Mouse (Mus musculus): ENCODE results near the gene Trappc10. TPM values are rescaled to one million over a fixed set of nuclear protein-coding genes. Genes with fewer than 3 reads are reported as not detected.
A peak's percentile ranks its signal among the peaks of the same experiment; 100 is the strongest.
"Not testable (repeated sequence)": the region's sequence is repeated elsewhere in the genome, so short reads cannot be mapped to it uniquely, and the experiment has no call there.

The Trappc10 gene
- total RNA-seq, 2 experiments from 2014 or later, result 44.3 to 53.2 TPM

DNA sequence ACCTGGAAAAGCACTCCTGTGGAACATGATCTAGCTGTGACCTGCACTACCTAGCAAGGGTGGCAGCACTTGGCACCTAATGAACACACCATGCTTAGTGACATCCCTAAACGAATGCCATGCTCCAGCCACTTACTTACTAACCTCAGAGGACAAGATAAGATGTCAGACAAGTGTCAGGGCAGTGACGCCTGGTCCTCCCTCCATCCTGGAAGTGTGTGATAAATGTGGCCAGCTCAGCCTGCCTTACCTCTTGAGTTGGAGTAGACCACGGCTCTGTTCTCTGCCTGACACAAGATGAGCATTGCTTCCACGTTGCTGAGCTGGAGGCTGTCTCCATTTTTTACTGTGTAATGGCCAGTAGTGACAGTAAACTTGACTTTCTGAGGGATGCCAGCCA is 43.3 kb downstream of the Trappc10 start:
- no peak for DNase-seq

GRCm38 (mm10) chr10:78192933-78193332 is 51.5 kb downstream of the Trappc10 start:
- DNase-seq, result no peak

- DNase-seq, result not testable (repeated sequence)
These were observed 58.4 kb downstream of the Trappc10 start for GRCm38 (mm10) chr10:78186076-78186475.

DNA sequence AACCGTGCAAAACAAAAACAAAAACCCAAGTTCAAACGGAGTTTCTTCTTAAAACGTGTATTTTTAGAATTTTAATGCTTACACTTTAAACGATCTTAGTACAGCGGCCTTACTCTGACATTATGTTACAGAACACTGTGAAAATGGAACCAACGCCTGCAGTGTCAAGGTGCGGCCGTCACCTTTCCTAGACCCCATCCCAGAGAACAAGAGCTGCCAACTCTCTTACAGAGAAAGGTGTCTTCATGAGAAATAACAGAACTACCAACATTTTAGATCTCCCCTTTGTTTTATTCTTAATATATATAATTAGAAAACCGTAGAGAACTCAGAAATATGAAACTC is 59.1 kb downstream of the Trappc10 start:
- no peak for DNase-seq

- DNase-seq, result peak; percentile 94
These were observed 59.7 kb downstream of the Trappc10 start, which contains the start of gene Pwp2 for GRCm38 (mm10) chr10:78184531-78185380. Pwp2 (minus strand) TSS chr10:78185149.

DNA sequence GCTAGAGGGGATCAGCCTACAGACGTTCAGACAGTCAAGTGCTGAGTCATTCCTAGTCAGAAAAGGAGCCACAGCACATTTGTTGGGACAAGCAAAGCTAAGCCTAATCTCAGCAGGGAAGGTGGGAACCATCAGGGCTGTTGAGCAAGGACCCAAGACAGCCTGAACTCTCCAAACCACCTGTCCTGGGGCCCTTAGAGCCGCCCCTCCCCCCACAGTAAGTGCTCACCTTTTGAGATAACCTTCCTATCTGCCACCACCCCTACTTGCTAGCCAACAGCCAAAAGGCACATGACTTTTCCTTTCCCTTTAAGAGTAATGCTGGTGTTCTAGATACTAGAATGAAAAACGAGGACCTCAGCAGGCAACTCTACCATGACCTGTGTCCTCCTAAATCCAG is 60.9 kb downstream of the Trappc10 start:
- no peak for DNase-seq

DNA sequence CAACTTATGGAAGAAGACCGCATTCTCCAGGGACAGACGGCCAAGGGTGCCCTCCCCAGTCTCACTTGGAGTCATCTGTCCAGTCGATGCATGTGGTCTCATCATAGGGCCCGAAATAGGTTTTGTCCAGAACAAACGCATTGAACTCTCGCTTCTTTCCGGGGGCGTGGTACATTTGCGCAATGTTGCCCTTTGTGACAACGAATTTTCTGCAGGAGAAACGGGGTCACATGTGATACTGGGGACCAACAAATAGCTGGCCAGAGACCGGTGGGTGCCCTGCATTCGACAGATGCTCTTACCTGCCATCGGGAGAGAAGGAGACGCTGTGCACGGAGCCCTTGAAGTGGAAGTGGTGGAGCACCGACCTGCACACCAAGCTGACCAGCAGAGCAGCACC is 62.1 kb downstream of the Trappc10 start:
- no peak for DNase-seq

DNA sequence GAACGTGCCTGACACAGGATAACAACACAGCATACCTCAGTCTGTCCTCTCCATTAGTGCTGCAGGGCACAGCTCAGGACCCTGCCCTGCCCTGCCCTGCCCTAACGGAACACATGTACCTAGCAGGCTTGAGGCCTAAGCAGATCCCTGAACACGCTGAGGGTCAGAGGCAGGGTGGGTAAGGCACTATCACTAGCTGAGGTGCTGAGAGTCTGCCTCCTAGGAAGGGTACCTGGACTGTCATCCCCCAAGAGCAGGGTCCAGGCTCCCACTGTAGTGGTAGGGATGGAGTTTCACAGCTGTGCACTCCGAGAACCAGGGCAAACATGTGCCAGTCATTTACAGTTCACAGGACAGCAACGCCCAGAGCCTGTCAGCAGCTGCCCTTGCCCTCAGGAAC is 70.0 kb downstream of the Trappc10 start:
- no peak for DNase-seq

GRCm38 (mm10) chr10:78171581-78171980 is 72.9 kb downstream of the Trappc10 start:
- no peak for DNase-seq

GRCm38 (mm10) chr10:78171057-78171456 is 73.4 kb downstream of the Trappc10 start:
- no peak for DNase-seq

DNA sequence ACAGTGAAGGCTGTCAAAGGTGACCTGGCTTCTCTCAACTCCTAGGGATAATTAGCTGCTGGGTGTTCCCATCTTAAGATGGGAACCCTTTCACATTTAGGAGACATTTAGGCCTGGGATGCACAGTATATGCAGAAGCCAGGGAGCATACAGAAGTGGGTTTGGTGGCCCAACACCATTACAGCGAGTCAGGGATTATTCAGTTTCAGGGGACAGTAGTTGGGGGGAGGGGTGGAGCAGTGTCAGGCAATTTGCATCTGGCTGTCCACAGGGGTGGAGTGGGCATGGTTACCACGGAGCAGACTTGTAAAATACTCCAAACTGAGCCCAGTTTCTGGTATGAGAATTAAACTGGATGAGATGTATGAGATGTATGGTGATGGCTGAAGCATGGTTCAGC is 74.0 kb downstream of the Trappc10 start:
- no peak for DNase-seq

GRCm38 (mm10) chr10:78169281-78170042 is 75.0 kb downstream of the Trappc10 start, which contains the start of gene D10Jhu81e:
D10Jhu81e (minus strand) TSS chr10:78169782.
- peak; percentile 100 for DNase-seq

DNA sequence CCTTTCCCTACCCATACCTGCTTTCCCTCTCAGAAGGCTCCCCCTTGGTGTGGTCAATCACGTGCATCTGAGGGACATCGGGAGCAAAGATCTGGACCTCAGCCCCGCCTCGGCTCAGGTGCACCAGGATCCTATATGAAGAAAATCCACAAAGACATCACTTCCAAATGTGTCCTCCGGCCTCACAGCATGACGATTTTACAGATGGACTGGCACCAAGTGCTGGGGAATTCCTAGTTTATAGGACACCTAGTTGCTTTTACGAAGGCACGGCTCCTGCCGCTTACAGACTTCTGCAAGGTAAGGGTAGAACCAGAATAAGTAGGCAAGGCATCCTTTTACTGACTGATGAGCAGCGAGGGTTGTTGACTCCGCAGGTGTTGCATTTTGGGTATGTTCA is 75.6 kb downstream of the Trappc10 start:
- no peak for DNase-seq

DNA sequence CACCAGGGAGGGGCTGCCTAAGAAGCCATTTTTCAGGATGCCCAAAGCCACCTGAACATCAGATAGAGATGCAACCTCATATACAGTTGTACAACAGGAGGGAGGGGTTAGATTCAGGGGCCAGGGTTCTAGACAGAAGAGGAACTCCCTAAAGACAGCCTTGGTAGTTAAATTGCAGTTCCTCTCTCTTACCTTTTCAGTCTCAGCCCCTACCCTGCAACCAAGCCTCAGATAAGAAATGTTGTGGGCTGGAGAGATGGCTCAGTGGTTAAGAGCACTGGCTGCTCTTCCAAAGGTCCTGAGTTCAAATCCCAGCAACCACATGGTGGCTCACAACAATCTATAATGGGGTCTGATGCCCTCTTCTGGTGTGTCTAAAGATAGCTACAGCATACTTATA is 76.7 kb downstream of the Trappc10 start:
- no peak for DNase-seq

DNA sequence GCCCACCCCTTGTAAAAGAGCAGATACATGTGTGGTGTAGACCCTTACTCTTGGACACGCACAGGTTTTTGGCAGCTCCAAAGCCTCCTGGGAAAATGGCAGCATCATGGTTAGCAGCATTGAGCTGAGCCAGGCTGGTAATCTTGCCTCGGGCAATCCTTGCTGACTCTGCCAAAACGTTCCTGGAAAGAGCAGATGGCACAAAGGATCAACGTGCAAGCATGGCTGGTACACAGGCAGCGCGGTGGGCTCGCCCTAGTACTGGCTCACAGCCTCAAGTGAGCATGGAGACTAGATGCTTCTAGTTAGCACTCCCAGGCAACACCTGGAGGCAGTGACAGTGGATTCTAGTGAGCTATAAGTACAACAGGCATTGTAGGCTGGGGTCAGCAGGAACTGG is 77.1 kb downstream of the Trappc10 start:
- no peak for DNase-seq

DNA sequence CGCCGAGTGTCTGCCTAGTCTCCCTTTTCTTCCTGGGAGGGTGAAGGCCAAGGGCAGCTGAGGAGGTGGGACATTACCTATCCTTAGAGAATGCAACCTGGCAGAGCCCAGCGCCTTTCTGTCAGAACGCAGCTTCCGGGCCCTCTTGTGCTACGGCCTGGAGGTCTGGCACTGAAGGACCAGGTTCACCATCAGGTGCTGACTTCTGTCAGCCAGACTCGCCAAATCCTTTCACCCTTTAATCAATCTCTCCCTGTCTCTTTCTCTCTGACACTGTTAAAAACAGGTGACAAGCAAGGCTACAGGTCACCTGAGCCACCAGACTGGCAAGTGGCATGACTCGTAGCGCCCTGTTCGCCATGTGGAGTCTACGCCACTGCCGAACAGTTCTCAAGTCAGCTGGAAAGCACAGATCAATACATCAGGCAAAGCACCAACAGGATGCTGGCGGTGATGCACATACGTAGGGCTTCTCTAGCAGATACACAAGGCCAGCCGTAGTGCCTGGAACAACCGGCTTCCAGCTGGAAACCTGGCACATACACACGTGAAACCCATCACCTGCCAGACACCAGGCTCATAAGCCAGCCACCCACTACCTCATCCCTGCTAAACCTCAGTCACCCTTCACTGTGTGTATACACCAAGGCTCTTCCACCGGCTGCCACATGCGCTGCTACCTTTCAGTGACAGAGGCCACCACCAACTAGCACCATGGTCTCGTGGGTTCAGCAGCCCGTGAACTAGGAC is 79.0 kb downstream of the Trappc10 start:
- no peak for DNase-seq

GRCm38 (mm10) chr10:78164786-78165185 is 79.7 kb downstream of the Trappc10 start:
- no peak for DNase-seq

DNA sequence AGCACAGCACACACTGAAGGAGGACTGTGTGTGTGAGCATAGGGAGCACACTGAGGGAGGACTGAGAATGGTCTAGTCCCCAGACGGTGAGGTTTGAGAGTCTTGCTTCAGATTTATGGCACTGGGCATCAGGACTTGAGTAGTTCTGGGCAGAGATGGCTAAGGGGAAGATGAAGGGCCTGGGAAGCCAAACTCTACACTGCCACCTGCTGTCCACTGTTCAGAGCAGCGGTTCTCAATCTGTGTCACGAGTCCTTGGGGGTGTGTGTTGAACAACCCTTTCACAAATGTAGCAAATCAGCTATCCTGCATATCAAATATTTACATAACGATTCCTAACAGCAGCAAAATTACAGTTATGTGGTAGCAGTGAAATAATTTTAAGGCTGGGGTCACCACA is 80.5 kb downstream of the Trappc10 start:
- peak; percentile 81 for DNase-seq

DNA sequence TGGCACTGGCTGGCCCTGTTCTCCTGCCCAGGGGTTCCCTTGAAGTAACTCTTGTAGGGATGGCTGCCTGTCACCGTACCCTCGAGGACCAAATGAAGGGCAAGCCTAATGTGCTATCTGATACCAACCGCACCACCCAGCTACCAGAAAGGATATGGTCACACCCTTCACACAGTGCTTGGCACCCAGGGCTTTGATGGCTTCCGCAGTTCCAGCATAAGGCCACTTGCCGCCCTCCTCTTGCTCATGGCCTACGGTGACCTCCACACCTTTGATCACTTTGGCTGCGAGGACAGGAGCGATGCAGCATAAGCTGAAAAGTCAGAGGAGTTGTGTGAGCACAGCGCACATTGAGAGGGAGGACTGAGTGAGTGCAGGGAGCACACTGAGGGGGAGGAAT is 81.2 kb downstream of the Trappc10 start:
- DNase-seq, result no peak

- no peak for DNase-seq
These were observed 81.8 kb downstream of the Trappc10 start for GRCm38 (mm10) chr10:78162646-78163045.

GRCm38 (mm10) chr10:78161096-78161495 is 83.3 kb downstream of the Trappc10 start:
- DNase-seq, result peak; percentile 44

- DNase-seq, result no peak
These were observed 83.9 kb downstream of the Trappc10 start for GRCm38 (mm10) chr10:78160369-78161095.
